ENCODE assay signal across 17 mouse cellular contexts in genomic region chr1:34767851-34768250, GRCm38 (mm10).
"Had no signal": no experiment of that assay in that cellular context is flagged by ENCODE, and none has a peak within 500 bp of the region (broad histone marks: within the 10 kb centered on the region; RNA-seq: fewer than 3 reads in every experiment).

No protein-coding gene starts in this region.

- H3K9ac ChIP-seq: kidney, embryonic 15.5 days; liver, embryonic 13.5 days; midbrain, embryonic 12.5 days; midbrain, embryonic 15.5 days; neural tube, embryonic 12.5 days; neural tube, embryonic 15.5 days had no signal

- DNase-seq: kidney, adult 11 months; kidney, adult 8-10 months; kidney, postnatal 10 days; kidney, postnatal 36 days; layer of hippocampus, postnatal 36 days; liver, embryonic 13.5 days; lung, adult 2 months; lung, postnatal 14 days; lung, postnatal 4 days; retina, postnatal 1 day; thymus, postnatal 25 days had no signal

- H3K4me3 ChIP-seq: kidney, embryonic 15.5 days; left cerebral cortex, adult 2 months; liver, embryonic 13.5 days; midbrain, embryonic 12.5 days; midbrain, embryonic 15.5 days; neural tube, embryonic 12.5 days; neural tube, embryonic 15.5 days had no signal

- H3K9me3 ChIP-seq: kidney, embryonic 15.5 days; liver, embryonic 13.5 days; midbrain, embryonic 12.5 days; midbrain, embryonic 15.5 days; neural tube, embryonic 12.5 days; neural tube, embryonic 15.5 days had no signal

- H3K27me3 ChIP-seq: kidney, embryonic 15.5 days; liver, embryonic 13.5 days; midbrain, embryonic 12.5 days; midbrain, embryonic 15.5 days; neural tube, embryonic 12.5 days; neural tube, embryonic 15.5 days had no signal

- H3K36me3 ChIP-seq: kidney, embryonic 15.5 days; liver, embryonic 13.5 days; midbrain, embryonic 12.5 days; midbrain, embryonic 15.5 days; neural tube, embryonic 12.5 days; neural tube, embryonic 15.5 days had no signal

- H3K4me1 ChIP-seq: kidney, embryonic 15.5 days; liver, embryonic 13.5 days; midbrain, embryonic 12.5 days; midbrain, embryonic 15.5 days had no signal

- ATAC-seq: midbrain, embryonic 15.5 days had no signal

- H3K4me2 ChIP-seq: kidney, embryonic 15.5 days; liver, embryonic 13.5 days; midbrain, embryonic 12.5 days; midbrain, embryonic 15.5 days; neural tube, embryonic 12.5 days; neural tube, embryonic 15.5 days had no signal

- H3K27ac ChIP-seq: kidney, embryonic 15.5 days; left cerebral cortex, adult 2 months; liver, embryonic 13.5 days; midbrain, embryonic 12.5 days; midbrain, embryonic 15.5 days; neural tube, embryonic 12.5 days; neural tube, embryonic 15.5 days had no signal
